Mouse (Mus musculus) bone marrow, adult 2 months (tissue): Measurements from ENCODE around the gene Ikbip.

Source experiments
- CTCF ChIP-seq: fragments of 200-500 bp; IDR thresholded peaks from 2 replicates; pipeline ENCODE4 v1.5.1; 2011; ENCODE audit warnings: low read length, control low read depth; ENCODE audit not compliant: control insufficient read depth, insufficient read depth
- POLR2A ChIP-seq: fragments of 200-500 bp; IDR thresholded peaks from 2 replicates; pipeline ENCODE4 v1.6.1; 2011; ENCODE audit warnings: low read depth, mild to moderate bottlenecking, control low read depth, low read length, borderline replicate concordance; ENCODE audit not compliant: control insufficient read depth

- TF ChIP-seq CTCF: no peak
- TF ChIP-seq POLR2A: no peak
These were observed 707 bp upstream of the Ikbip start for GRCm38 (mm10) chr10:91081959-91082507.
